Mouse (Mus musculus) adrenal gland (tissue): ENCODE results near the gene Vmn1r57.
"Not testable (repeated sequence)": the region's sequence is repeated elsewhere in the genome, so short reads cannot be mapped to it uniquely, and the experiment has no call there.

Experiments used
- intact Hi-C: fragments of 180-260 bp; cut with DNase I; formaldehyde crosslinking; loops from one replicate; pipeline ENCODE4 v1.15.1; 2025
- long read RNA-seq, 2 experiments: library from polyadenylated mRNA; unstranded; transcript quantifications; one replicate each; pipeline ENCODE4 v2.0.0; 2020; ENCODE audit warnings: borderline replicate concordance in 1 of 2; ENCODE audit not compliant: insufficient replicate concordance in 1 of 2

Vmn1r57 gene
- long read RNA-seq, experiment 1: 0 reads
- long read RNA-seq, experiment 2: 0 reads

DNA sequence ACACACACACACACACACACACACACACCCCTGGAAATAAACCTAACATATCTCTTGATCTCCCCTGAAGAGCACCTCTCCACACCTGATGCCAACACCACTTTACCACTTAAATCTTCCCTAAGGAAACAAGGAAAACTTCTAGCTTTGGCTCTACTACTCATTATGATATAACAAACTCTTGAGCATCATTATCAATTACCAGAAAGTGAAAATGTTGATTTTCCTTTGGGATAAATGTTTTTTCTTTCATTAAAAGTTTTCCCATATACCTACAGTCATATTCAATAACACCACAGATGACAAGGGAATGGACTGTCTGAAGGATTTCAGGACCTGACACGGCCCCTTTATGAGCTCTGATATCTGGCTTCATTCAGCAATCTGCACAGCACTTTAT, at the start of gene Vmn1r57:
TSS of gene Vmn1r57 (plus strand) at position 301 of the 400 bp plus-strand sequence.
- intact Hi-C loops: not testable (repeated sequence)

GRCm38 (mm10) chr7:5196647-5197046, 21.6 kb upstream of the Vmn1r57 start, which contains the start of gene Vmn1r56:
Gene Vmn1r56, minus strand, starts transcription at chr7:5196747.
- intact Hi-C loops: not testable (repeated sequence)

GRCm38 (mm10) chr7:5263051-5263450, 44.8 kb downstream of the Vmn1r57 start:
- intact Hi-C loops: no loop called here
